16 mouse cellular contexts compared by ENCODE assay signal in genomic region chr9:65734931-65735330, GRCm38 (mm10).
"Had no signal": no experiment of that assay in that cellular context is flagged by ENCODE, and none has a peak within 500 bp of the region (broad histone marks: within the 10 kb centered on the region; RNA-seq: fewer than 3 reads in every experiment).

No protein-coding gene starts in this region.

- H3K4me1 ChIP-seq: limb, embryonic 10.5 days; midbrain, embryonic 10.5 days had no signal

- H3K4me2 ChIP-seq: lung, embryonic 14.5 days; neural tube, embryonic 12.5 days had no signal

- H3K4me3 ChIP-seq: left cerebral cortex, adult 2 months; limb, embryonic 10.5 days; midbrain, embryonic 10.5 days; myocyte; neural tube, embryonic 12.5 days had no signal

- H3K27me3 ChIP-seq: neural tube, embryonic 12.5 days had no signal

- H3K9ac ChIP-seq: liver, embryonic 14.5 days; lung, embryonic 14.5 days; neural tube, embryonic 12.5 days had no signal

- DNase-seq: kidney, postnatal 14 days; lung, embryonic 14.5 days; lung, postnatal 10 days; lung, postnatal 4 days; midbrain, embryonic 14.5 days; retina, postnatal 1 day; right cerebral cortex, postnatal 4 days; spleen, adult 18-20 months; thymus, adult 18-20 months; thymus, postnatal 14 days had no signal

- H3K9me3 ChIP-seq: limb, embryonic 10.5 days; midbrain, embryonic 10.5 days; neural tube, embryonic 12.5 days had no signal

- H3K27ac ChIP-seq: left cerebral cortex, adult 2 months; limb, embryonic 10.5 days; liver, embryonic 14.5 days; midbrain, embryonic 10.5 days; neural tube, embryonic 12.5 days had no signal
